Mouse (Mus musculus) right cerebral cortex, postnatal 14 days (tissue): ENCODE data around the gene Ccdc146.
"Not testable (repeated sequence)": the region's sequence is repeated elsewhere in the genome, so short reads cannot be mapped to it uniquely, and the experiment has no call there.

ENCODE experiments used
- DNase-seq: peaks from one replicate; pipeline ENCODE4 v3.0.0; 2022

Gene Ccdc146

GRCm38 (mm10) chr5:21329672-21330665, 94.5 kb downstream of the Ccdc146 start:
- DNase-seq, result no peak

DNA sequence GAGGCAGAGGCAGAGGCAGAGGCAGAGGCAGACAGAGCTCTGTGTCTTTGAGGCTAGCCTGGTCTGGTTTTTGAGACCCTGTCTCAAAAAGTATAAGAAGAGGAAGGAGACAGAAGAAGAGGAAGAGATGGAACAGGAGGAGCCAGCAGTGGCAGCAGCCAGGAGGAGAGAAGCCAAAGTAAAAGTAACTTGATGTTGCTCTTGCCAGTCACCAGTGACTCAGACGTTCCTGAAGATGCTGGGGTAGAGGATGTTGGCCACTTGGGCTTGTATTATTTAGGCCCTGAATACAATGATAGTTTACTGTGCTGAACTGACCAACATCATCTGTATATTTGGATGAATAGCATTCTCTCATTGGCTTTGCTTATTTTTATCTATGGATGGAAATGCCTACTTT, 95.9 kb downstream of the Ccdc146 start:
- no peak for DNase-seq

GRCm38 (mm10) chr5:21326494-21326893, 98.0 kb downstream of the Ccdc146 start:
- DNase-seq, result peak; percentile 36

DNA sequence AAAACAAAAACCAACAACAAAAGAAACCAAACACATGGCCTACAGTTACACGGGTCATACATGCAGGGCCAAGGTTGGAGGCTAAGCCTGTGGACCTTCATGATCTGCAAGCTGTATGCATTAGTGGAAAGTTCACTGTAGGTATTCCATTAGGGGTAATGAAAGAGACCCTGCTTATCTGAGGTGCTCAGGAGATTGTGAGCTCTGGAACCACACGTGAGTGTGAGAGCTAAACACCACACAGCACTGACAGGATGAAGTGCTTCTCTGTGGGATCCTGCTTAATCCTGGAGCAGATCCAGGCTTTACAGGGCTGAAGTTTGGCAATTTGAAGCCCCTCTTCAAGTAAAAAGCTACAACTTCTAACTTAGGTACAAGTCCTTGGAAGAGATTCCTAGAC, 104.3 kb downstream of the Ccdc146 start:
- DNase-seq, result no peak

GRCm38 (mm10) chr5:21314696-21315095, 109.8 kb downstream of the Ccdc146 start:
- DNase-seq, result no peak

DNA sequence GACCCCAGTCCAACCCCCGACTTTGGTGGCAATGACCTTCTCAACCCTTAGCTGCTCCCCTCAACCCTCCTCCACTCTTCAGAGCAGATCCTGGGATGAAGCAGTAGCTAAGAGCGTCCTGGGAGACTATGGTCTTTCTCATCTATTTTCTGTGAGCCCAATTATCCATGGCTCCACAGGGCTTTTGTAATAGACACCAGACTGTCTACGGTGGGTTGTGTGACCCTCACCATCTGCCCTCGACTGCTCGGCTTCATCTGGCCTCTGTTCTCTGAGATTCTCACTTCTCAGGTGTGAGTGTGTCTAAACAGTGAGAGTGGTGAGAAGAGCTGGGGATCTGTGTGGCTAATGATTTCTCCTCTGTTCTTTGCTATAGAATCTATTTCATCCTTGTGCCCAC, 117.3 kb downstream of the Ccdc146 start:
- DNase-seq, result no peak

DNA sequence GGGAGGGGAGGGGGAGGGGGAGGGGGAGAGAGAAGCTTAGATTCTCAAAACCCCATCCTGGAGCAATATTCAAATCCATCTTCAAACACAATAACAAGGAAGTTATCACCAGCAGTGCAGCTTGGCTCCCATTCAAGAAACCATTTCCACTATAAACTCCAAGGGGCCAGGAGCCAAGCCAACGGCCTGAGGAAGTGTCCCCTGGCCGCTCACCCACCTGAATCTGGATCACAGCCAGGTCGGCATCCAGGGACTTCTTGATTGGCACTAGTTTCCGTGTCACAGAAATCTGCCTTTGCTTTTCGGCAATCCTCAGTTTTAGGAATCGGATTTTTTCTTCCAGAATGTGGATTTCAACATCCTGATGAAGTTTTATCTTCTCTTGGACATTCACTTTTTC, 123.5 kb downstream of the Ccdc146 start:
- no peak for DNase-seq

DNA sequence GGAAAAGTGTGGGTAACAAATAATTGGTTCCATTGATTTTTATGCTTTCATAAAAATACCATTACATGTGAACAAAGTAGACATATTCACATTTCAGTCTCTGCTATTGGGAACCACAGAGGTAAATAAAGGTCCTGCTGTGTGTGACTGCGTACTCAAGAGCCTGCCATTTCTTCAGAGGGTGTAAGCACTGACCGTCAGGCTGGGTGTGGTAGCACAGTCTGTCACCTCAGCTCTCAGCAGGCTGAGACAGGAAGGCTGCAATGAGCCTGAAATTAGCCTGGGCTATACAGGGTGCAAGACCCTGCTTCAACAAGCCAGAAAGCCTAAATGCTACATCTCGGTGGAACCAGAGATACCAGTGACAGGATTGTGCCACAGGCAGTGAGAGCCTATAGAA, 124.4 kb downstream of the Ccdc146 start:
- DNase-seq, result no peak

GRCm38 (mm10) chr5:21299076-21299755, 125.3 kb downstream of the Ccdc146 start:
- no peak for DNase-seq

GRCm38 (mm10) chr5:21295683-21296082, 128.8 kb downstream of the Ccdc146 start:
- DNase-seq, result no peak

GRCm38 (mm10) chr5:21290594-21290993, 133.9 kb downstream of the Ccdc146 start:
- no peak for DNase-seq

GRCm38 (mm10) chr5:21288658-21289435, 135.6 kb downstream of the Ccdc146 start:
- no peak for DNase-seq

GRCm38 (mm10) chr5:21283356-21284062, 141.0 kb downstream of the Ccdc146 start:
- no peak for DNase-seq

GRCm38 (mm10) chr5:21277685-21278084, 146.8 kb downstream of the Ccdc146 start:
- DNase-seq, result not testable (repeated sequence)

GRCm38 (mm10) chr5:21271386-21272354, 152.8 kb downstream of the Ccdc146 start:
- DNase-seq, result no peak

- DNase-seq, result no peak
These were observed 153.7 kb downstream of the Ccdc146 start for GRCm38 (mm10) chr5:21270756-21271155.

DNA sequence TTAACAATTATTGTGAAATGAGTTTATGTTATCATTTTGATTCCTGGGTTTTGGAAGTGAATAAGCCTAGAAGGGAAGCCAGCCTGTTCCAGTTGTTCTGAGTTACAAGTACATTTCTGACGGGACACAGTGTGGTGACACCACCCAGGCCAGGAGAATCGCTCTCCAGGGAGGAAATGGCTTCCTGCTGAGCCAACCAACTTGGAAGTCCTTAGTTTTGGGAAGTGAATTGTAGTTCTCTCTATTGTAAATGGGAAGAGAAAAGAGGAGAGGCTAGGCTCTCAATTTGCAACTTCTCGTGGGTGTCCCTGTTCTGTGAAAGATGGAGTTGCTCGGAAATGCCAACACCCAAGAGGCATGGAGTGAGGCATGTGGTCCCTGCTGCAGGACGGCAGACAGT, 155.0 kb downstream of the Ccdc146 start:
- no peak for DNase-seq

DNA sequence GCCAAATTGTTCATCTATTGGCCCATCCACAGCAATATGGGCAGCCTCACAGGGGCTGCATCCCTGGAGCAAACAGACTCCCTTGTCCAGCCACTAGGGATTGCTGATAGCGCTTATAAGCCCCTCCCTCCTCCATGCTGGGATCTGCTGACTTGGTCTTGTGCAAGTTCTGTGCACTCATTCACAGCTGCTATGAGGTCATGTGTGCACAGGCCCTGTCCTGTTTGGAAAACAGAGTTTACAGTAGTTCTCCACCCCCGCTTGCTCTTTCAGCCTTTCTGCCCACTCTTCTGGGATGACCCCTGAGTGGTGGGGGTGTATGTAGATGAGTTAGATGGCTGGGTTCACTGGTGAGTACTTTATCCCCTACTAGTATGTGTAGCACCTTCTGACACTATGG, 157.4 kb downstream of the Ccdc146 start:
- no peak for DNase-seq

DNA sequence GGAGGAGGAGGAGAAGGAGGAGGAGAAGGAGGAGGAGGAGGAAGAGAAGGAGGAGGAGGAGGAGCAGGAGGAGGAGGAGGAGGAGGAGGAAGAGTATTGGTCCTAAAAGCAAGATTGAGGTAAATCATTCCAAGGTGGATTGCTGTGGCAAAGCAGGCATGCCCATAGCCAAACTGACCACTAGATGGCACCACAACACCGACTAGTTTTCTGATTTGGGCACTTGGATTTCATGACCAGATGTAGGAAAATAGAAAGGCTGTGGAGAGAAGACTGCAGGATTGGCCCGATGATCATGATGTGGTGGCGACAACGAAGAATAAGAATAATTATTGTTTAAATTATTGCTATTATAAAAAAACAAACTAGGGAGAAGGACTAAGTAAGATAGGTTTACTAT, 159.4 kb downstream of the Ccdc146 start:
- peak; percentile 83 for DNase-seq

- DNase-seq, result no peak
These were observed 160.0 kb downstream of the Ccdc146 start for GRCm38 (mm10) chr5:21264352-21265021.
